Mouse (Mus musculus) intestine, embryonic 14.5 days (tissue): ENCODE results near the gene Pdik1l. TPM values are rescaled to one million over a fixed set of nuclear protein-coding genes. Genes with fewer than 3 reads are reported as not detected.

ENCODE experiments used
- ATAC-seq: fragments of 200-750 bp; cut with Nextera tagmentation; replicated peaks from 2 replicates; pipeline ENCODE4 v1.8.0; 2017; ENCODE audit warnings: low read depth, moderate number of reproducible peaks, moderate TSS enrichment, moderate library complexity; ENCODE audit not compliant: low FRiP score, low TSS enrichment
- DNase-seq: peaks from one replicate; pipeline ENCODE4 v3.0.0-alpha.2; 2018; ENCODE audit warnings: low spot score
- H3K27ac ChIP-seq: fragments of 300-500 bp; sonication (generic); 2 replicates; pipeline ENCODE4 v1.5.1; 2014; ENCODE audit warnings: low read depth, mild to moderate bottlenecking, control low read depth
- H3K27me3 ChIP-seq: fragments of 300-500 bp; sonication (generic); replicated peaks from 2 replicates; pipeline ENCODE4 v1.6.1; 2014; ENCODE audit warnings: low read length, control low read depth; ENCODE audit not compliant: control insufficient read depth, insufficient read depth
- H3K36me3 ChIP-seq: fragments of 300-500 bp; sonication (generic); 2 replicates; pipeline ENCODE4 v1.6.1; 2014; ENCODE audit warnings: low read length, control low read depth; ENCODE audit not compliant: control insufficient read depth, insufficient read depth
- H3K4me1 ChIP-seq: fragments of 300-500 bp; sonication (generic); replicated peaks from 2 replicates; pipeline ENCODE4 v1.6.1; 2014; ENCODE audit warnings: low read length, control low read depth, mixed read lengths; ENCODE audit not compliant: control insufficient read depth, insufficient read depth
- H3K4me2 ChIP-seq: fragments of 300-500 bp; sonication (generic); 2 replicates; pipeline ENCODE4 v1.6.1; 2014; ENCODE audit warnings: low read length
- H3K4me3 ChIP-seq: fragments of 300-500 bp; sonication (generic); 2 replicates; pipeline ENCODE4 v1.5.1; 2014; ENCODE audit warnings: low read depth, low read length, control low read depth, mixed read lengths
- H3K9ac ChIP-seq: fragments of 300-500 bp; sonication (generic); 2 replicates; pipeline ENCODE4 v1.6.1; 2014; ENCODE audit warnings: mild to moderate bottlenecking, low read length
- H3K9me3 ChIP-seq: fragments of 300-500 bp; sonication (generic); 2 replicates; pipeline ENCODE4 v1.6.1; 2016; ENCODE audit warnings: low read length, control low read depth; ENCODE audit not compliant: control insufficient read depth
- WGBS: fragments of 180-500 bp; shearing (Covaris S2); extraction: QIAGEN DNeasy Blood & Tissue Kit; methylation state at CpG from one replicate; pipeline ENCODE4 v1.1.7; 2014; 5-methylcytosine and 5-hydroxymethylcytosine counted together
- polyA plus RNA-seq: library from polyadenylated mRNA; unstranded; fragments of >200 nt; fragmentation: Nextera tagmentation; extraction: Ambion mirVana; gene quantifications from 2 replicates; pipeline ENCODE4 v1.2.1, GENCODE M21; 2014

The Pdik1l gene
- polyA plus RNA-seq, 1 experiment from 2014 or later: 18.4 TPM

DNA sequence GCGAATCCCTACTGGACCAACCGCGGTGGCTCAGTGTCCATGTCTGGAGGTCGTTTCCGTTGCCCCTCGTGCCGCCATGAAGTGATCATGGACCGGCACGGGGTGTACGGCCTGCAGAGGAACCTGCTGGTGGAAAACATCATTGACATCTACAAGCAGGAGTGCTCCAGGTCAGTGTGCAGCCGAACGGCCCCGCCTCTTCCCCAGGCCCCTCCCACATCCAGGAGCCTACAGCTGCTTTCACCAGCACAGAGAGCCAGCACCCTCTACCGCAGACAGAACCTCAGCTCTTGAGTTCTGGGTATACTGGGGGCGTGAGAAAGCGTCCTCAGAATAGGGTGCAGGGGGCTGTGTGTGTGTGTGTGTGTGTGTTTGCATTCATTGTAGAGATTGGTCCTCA, 28.7 kb upstream of the Pdik1l start:
- ATAC-seq: no peak
- Histone ChIP-seq H3K4me3 (no peak overlapping the region), H3K36me3 (no peaks in the 10 kb centered on the region), H3K27me3 (no peaks in the 10 kb centered on the region), H3K4me2 (no peak overlapping the region), H3K9ac (no peak overlapping the region), H3K27ac (no peak overlapping the region), H3K9me3 (no peaks in the 10 kb centered on the region), H3K4me1 (no peaks in the 10 kb centered on the region; the same call in 1 of the 2 replicates)
- no peak for DNase-seq
- WGBS: 50% methylated on average over 16 of the region's 16 CpGs

GRCm38 (mm10) chr4:134315470-134315869, 27.8 kb upstream of the Pdik1l start:
- no peaks in the 10 kb centered on the region for H3K36me3 ChIP-seq
- H3K27me3 ChIP-seq: no peaks in the 10 kb centered on the region
- no peaks in the 10 kb centered on the region for H3K9me3 ChIP-seq
- H3K4me1 ChIP-seq: no peaks in the 10 kb centered on the region; the same call in 1 of the 2 replicates
- DNase-seq: no peak
- H3K27ac ChIP-seq: no peak overlapping the region
- no peak overlapping the region for H3K9ac ChIP-seq
- no peak overlapping the region for H3K4me3 ChIP-seq
- ATAC-seq: no peak
- no peak overlapping the region for H3K4me2 ChIP-seq
- WGBS: 53% methylated on average over 9 of the region's 9 CpGs

DNA sequence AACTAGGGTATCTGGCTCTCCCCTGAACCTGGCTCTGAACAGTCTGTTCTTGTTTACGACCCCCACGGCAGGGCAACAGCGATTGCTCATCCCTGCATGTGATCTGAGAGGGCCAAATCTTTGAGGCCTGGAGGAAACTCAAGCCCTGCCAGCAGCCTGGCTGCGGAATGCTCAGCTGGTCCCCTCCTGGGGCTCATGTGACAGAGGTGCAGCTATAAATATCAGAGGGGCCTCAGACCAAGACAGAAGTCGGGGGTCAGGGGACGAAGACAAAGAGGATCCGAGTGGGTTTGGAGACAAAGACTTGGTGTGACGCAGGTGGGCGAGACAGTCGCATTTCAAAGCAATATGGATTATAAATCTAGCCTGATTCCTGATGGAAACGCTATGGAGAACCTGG, 27.2 kb upstream of the Pdik1l start, which contains the start of gene Trim63:
Gene Trim63, plus strand, starts transcription at position 245 of the 400 bp plus-strand sequence.
- no peak within 1 kb of the TSS for H3K4me3 ChIP-seq
- 26% methylated on average over 11 of the region's 11 CpGs for WGBS

DNA sequence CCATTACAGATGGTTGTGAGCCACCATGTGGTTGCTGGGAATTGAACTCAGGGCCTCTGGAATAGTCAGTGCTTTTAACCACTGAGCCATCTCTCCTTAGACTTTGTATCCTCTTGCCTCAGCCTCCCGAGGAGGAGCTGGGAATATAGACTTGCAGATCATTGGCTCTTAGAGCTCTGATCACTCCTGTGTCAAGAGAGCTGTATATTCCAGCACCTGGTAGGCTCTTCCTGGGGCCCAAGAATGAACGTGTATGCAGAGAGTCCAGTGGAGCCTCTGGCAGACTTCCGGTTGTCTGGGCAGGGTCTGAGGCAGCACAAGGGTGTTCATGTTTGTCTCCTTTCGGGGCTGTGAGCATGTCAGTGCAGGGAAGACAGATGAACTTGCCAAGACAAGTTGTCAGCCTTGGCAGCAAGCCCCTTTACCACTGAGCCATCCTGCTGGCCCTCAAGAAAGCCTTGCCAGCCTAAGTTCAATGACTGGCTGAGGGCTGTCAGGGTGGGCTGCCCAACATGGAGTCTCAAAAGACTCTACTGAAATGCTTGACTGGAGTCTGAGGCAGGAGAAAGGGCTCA, 26.5 kb upstream of the Pdik1l start:
- WGBS: 80% methylated on average over 4 of the region's 4 CpGs
- H3K9ac ChIP-seq: no peak overlapping the region
- no peaks in the 10 kb centered on the region; the same call in 1 of the 2 replicates for H3K4me1 ChIP-seq
- no peaks in the 10 kb centered on the region for H3K27me3 ChIP-seq
- no peak overlapping the region for H3K4me2 ChIP-seq
- H3K27ac ChIP-seq: no peak overlapping the region
- H3K9me3 ChIP-seq: no peaks in the 10 kb centered on the region
- no peak for ATAC-seq
- no peaks in the 10 kb centered on the region for H3K36me3 ChIP-seq
- no peak overlapping the region for H3K4me3 ChIP-seq
- DNase-seq: no peak

More for the DNA sequence above, 27.2 kb upstream of the Pdik1l start, which contains the start of gene Trim63:
- no peaks in the 10 kb centered on the region; the same call in 1 of the 2 replicates for H3K4me1 ChIP-seq
- no peak for ATAC-seq
- no peaks in the 10 kb centered on the region for H3K9me3 ChIP-seq
- DNase-seq: no peak
- no peak within 1 kb of the TSS for H3K4me2 ChIP-seq
- H3K36me3 ChIP-seq: no peaks in the 10 kb centered on the region
- H3K27me3 ChIP-seq: no peaks in the 10 kb centered on the region
- H3K27ac ChIP-seq: no peak within 1 kb of the TSS
- 0 out of 2 replicates have a peak within 1 kb of the TSS, but pooled peaks have one; percentile 7 for H3K9ac ChIP-seq

DNA sequence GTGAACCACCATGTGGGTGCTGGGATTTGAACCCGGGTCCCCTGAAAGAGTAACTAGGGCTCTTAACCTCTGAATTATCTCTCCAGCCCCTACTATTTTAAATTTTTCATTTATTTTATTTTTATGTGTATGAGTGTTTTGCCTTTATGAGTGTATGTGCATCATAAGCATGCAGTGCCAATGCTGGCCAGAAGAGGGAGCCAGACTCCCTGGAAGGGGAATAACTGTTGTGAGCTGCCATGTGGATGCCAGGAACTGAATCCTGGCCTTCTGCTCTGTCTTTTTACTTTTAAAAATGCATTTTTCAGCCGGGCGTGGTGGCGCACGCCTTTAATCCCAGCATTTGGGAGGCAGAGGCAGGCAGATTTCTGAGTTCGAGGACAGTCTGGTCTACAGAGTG, 25.2 kb upstream of the Pdik1l start:
- no peak overlapping the region for H3K27ac ChIP-seq
- H3K4me1 ChIP-seq: no peaks in the 10 kb centered on the region; the same call in 1 of the 2 replicates
- no peaks in the 10 kb centered on the region for H3K9me3 ChIP-seq
- H3K9ac ChIP-seq: no peak overlapping the region
- no peak overlapping the region for H3K4me2 ChIP-seq
- H3K4me3 ChIP-seq: no peak overlapping the region
- H3K36me3 ChIP-seq: no peaks in the 10 kb centered on the region
- 95% methylated on average over 6 of the region's 6 CpGs for WGBS
- no peaks in the 10 kb centered on the region for H3K27me3 ChIP-seq
- ATAC-seq (no peak), DNase-seq (no peak)

DNA sequence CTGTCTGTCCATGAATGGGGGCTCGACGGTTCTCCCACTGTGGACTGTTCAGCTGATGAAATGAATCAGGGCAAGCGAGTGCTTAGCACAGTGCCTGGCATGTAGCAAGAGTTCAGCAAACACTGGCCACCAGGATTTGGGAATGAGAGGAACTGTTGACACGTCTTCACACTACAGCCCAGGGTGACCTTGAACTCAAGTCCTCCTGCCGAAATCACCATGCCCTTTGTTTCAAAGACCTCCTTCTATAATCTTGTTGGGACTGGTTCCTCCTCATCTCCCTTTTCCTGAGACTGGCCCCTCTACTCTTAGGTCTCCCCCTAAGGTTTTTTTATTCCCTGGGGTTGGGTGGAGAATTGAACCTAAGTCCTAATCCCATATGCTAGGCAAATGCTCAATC, 24.6 kb upstream of the Pdik1l start:
- WGBS: 90% methylated on average over 5 of the region's 5 CpGs
- Histone ChIP-seq H3K9ac (no peak overlapping the region), H3K4me3 (no peak overlapping the region), H3K9me3 (no peaks in the 10 kb centered on the region), H3K36me3 (no peaks in the 10 kb centered on the region), H3K4me2 (no peak overlapping the region), H3K4me1 (peaks cover 3% of the 10 kb centered on the region; the same call in 1 of the 2 replicates), H3K27me3 (no peaks in the 10 kb centered on the region), H3K27ac (no peak overlapping the region)
- no peak for DNase-seq
- ATAC-seq: no peak

DNA sequence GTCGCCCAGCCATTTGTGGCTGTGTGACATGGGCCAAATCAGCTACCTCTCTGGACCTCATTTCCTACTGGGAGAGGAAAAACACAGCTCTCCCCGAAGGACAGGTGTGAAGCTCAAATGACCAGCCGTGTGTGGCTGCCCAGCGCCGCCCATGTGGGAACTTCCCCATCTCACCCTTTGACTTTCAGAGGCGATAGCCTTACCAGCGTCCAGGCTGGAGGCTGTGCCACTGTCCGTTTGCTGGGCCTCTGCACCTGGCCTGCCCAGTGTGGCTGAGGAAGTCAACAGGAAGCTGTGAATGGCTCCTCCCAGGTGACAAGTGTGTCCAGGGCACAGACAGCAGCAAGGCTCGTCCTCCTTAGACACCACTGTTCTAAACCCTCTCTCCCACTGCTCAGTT, 24.1 kb upstream of the Pdik1l start:
- no peak overlapping the region for H3K4me3 ChIP-seq
- no peak overlapping the region for H3K27ac ChIP-seq
- ATAC-seq (no peak), DNase-seq (no peak)
- 85% methylated on average over 9 of the region's 9 CpGs for WGBS
- peaks cover 9% of the 10 kb centered on the region; the same call in 1 of the 2 replicates for H3K4me1 ChIP-seq
- H3K36me3 ChIP-seq: no peaks in the 10 kb centered on the region
- no peak overlapping the region for H3K4me2 ChIP-seq
- no peaks in the 10 kb centered on the region for H3K9me3 ChIP-seq
- no peaks in the 10 kb centered on the region for H3K27me3 ChIP-seq
- no peak overlapping the region for H3K9ac ChIP-seq

GRCm38 (mm10) chr4:134310656-134311055, 23.0 kb upstream of the Pdik1l start:
- 85% methylated on average over 9 of the region's 9 CpGs for WGBS
- no peak overlapping the region for H3K27ac ChIP-seq
- DNase-seq: no peak
- no peaks in the 10 kb centered on the region for H3K9me3 ChIP-seq
- H3K9ac ChIP-seq: no peak overlapping the region
- H3K4me3 ChIP-seq: no peak overlapping the region
- ATAC-seq: no peak
- no peak overlapping the region for H3K4me2 ChIP-seq
- H3K4me1 ChIP-seq: peaks cover 10% of the 10 kb centered on the region; the same call in 1 of the 2 replicates
- no peaks in the 10 kb centered on the region for H3K27me3 ChIP-seq
- no peaks in the 10 kb centered on the region for H3K36me3 ChIP-seq

- Histone ChIP-seq H3K9ac (no peak overlapping the region), H3K4me2 (no peak overlapping the region), H3K36me3 (no peaks in the 10 kb centered on the region), H3K27me3 (no peaks in the 10 kb centered on the region), H3K4me3 (no peak overlapping the region), H3K9me3 (no peaks in the 10 kb centered on the region), H3K27ac (no peak overlapping the region), H3K4me1 (peaks cover 10% of the 10 kb centered on the region; the same call in 1 of the 2 replicates)
- WGBS: 85% methylated on average over 7 of the region's 7 CpGs
- ATAC-seq (no peak), DNase-seq (no peak)
Observed at GRCm38 (mm10) chr4:134310106-134310505, 22.4 kb upstream of the Pdik1l start.
